Mouse (Mus musculus) intestine, embryonic 15.5 days (tissue): Measurements from ENCODE around the gene 4933427D14Rik. TPM values are rescaled to one million over a fixed set of nuclear protein-coding genes. Genes with fewer than 3 reads are reported as not detected.
A peak's percentile ranks its signal among the peaks of the same experiment; 100 is the strongest.

Source experiments
- ATAC-seq: fragments of 200-750 bp; cut with Nextera tagmentation; 2 replicates; pipeline ENCODE4 v1.8.0; 2017; ENCODE audit warnings: moderate TSS enrichment, moderate library complexity
- H3K27ac ChIP-seq: fragments of 300-500 bp; sonication (generic); 2 replicates; pipeline ENCODE4 v1.5.1; 2015; ENCODE audit warnings: mild to moderate bottlenecking, inconsistent platforms
- H3K27me3 ChIP-seq: fragments of 300-500 bp; sonication (generic); replicated peaks from 2 replicates; pipeline ENCODE4 v1.6.1; 2015; ENCODE audit warnings: inconsistent platforms
- H3K36me3 ChIP-seq: fragments of 300-500 bp; sonication (generic); 2 replicates; pipeline ENCODE4 v1.6.1; 2015; ENCODE audit warnings: inconsistent platforms
- H3K4me1 ChIP-seq: fragments of 300-500 bp; sonication (generic); replicated peaks from 2 replicates; pipeline ENCODE4 v1.6.1; 2015; ENCODE audit warnings: inconsistent platforms
- H3K4me2 ChIP-seq: fragments of 300-500 bp; sonication (generic); replicated peaks from 2 replicates; pipeline ENCODE4 v1.6.1; 2015; ENCODE audit warnings: mild to moderate bottlenecking, inconsistent platforms
- H3K4me3 ChIP-seq: fragments of 300-500 bp; sonication (generic); replicated peaks from 2 replicates; pipeline ENCODE4 v1.5.1; 2015; ENCODE audit warnings: inconsistent platforms
- H3K9ac ChIP-seq: fragments of 300-500 bp; sonication (generic); 2 replicates; pipeline ENCODE4 v1.6.1; 2015; ENCODE audit warnings: inconsistent platforms
- H3K9me3 ChIP-seq: fragments of 300-500 bp; sonication (generic); 2 replicates; pipeline ENCODE4 v1.6.1; 2016; ENCODE audit warnings: inconsistent platforms
- WGBS: fragments of 180-500 bp; shearing (Covaris S2); methylation state at CpG from one replicate; pipeline ENCODE4 v1.1.7; 2015; 5-methylcytosine and 5-hydroxymethylcytosine counted together
- polyA plus RNA-seq: library from polyadenylated mRNA; unstranded; fragments of >200 nt; fragmentation: Nextera tagmentation; extraction: Ambion mirVana; gene quantifications from 2 replicates; pipeline ENCODE4 v1.2.1, GENCODE M21; 2015

4933427D14Rik gene
- 12.7 and 15.2 TPM in 2 replicates for polyA plus RNA-seq

GRCm38 (mm10) chr11:72207204-72207833 is at the start of gene 4933427D14Rik, which contains the start of gene Txndc17:
TSS of gene 4933427D14Rik (minus strand) at chr11:72207459.
TSS of gene Txndc17 (plus strand) at chr11:72207547.
- H3K4me2 ChIP-seq, result peak within 1 kb of the TSS; percentile 92
- peak within 1 kb of the TSS; percentile 88 for H3K4me3 ChIP-seq
- no peaks in the 10 kb centered on the region for H3K27me3 ChIP-seq
- peak within 1 kb of the TSS; percentile 80 for H3K9ac ChIP-seq
- peak; percentile 97 for ATAC-seq
- H3K9me3 ChIP-seq, result no peaks in the 10 kb centered on the region
- peak within 1 kb of the TSS; percentile 69 for H3K27ac ChIP-seq
- WGBS, result under 1% methylated on average over 42 of the region's 42 CpGs
- H3K36me3 ChIP-seq, result peaks cover 14% of the 10 kb centered on the region; the same call in 1 of the 2 replicates
- H3K4me1 ChIP-seq, result peaks cover 18% of the 10 kb centered on the region

DNA sequence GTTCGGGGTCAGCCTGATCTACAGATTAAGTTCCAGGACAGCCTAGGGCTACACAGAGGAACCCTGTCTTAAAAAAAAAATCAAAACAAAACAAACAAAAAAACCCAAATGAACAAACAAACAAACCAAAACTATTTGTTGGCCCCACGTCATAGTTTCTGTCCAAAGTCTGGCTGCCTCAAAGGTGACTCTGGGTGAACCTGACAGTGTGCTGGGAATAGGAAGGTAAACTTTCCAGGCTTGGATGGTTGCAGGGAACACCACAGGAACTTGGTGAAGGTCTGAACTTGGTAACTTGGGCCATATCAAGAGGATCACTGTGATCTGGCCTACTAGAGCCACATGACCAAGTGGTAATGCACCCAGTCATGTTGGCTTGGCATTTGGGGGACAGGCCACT is 49.2 kb upstream of the 4933427D14Rik start:
- Histone ChIP-seq H3K27ac (no peak overlapping the region), H3K9me3 (no peaks in the 10 kb centered on the region), H3K9ac (no peak overlapping the region), H3K4me2 (no peak overlapping the region), H3K4me1 (no peaks in the 10 kb centered on the region), H3K27me3 (no peaks in the 10 kb centered on the region), H3K4me3 (no peak overlapping the region), H3K36me3 (no peaks in the 10 kb centered on the region)
- 69% methylated on average over 2 of the region's 2 CpGs for WGBS
- no peak for ATAC-seq

GRCm38 (mm10) chr11:72255629-72256028 is 48.4 kb upstream of the 4933427D14Rik start:
- no peak overlapping the region for H3K27ac ChIP-seq
- WGBS, result 87% methylated on average over 4 of the region's 4 CpGs
- H3K9me3 ChIP-seq, result no peaks in the 10 kb centered on the region
- H3K27me3 ChIP-seq, result peaks cover under 1% of the 10 kb centered on the region; the same call in 1 of the 2 replicates
- H3K4me2 ChIP-seq, result no peak overlapping the region
- no peak overlapping the region for H3K9ac ChIP-seq
- 0 out of 2 replicates have a peak, but pooled peaks have one; percentile 49 for ATAC-seq
- H3K4me1 ChIP-seq, result no peaks in the 10 kb centered on the region
- no peak overlapping the region for H3K4me3 ChIP-seq
- H3K36me3 ChIP-seq, result no peaks in the 10 kb centered on the region

- no peaks in the 10 kb centered on the region for H3K36me3 ChIP-seq
- no peaks in the 10 kb centered on the region for H3K9me3 ChIP-seq
- WGBS, result 82% methylated on average over 8 of the region's 8 CpGs
- H3K27ac ChIP-seq, result no peak overlapping the region
- H3K27me3 ChIP-seq, result peaks cover 1% of the 10 kb centered on the region; the same call in 1 of the 2 replicates
- no peak overlapping the region for H3K4me2 ChIP-seq
- H3K4me1 ChIP-seq, result no peaks in the 10 kb centered on the region
- no peak overlapping the region for H3K4me3 ChIP-seq
- ATAC-seq, result no peak
- H3K9ac ChIP-seq, result no peak overlapping the region
Measured at GRCm38 (mm10) chr11:72245196-72245753, 38.0 kb upstream of the 4933427D14Rik start.

DNA sequence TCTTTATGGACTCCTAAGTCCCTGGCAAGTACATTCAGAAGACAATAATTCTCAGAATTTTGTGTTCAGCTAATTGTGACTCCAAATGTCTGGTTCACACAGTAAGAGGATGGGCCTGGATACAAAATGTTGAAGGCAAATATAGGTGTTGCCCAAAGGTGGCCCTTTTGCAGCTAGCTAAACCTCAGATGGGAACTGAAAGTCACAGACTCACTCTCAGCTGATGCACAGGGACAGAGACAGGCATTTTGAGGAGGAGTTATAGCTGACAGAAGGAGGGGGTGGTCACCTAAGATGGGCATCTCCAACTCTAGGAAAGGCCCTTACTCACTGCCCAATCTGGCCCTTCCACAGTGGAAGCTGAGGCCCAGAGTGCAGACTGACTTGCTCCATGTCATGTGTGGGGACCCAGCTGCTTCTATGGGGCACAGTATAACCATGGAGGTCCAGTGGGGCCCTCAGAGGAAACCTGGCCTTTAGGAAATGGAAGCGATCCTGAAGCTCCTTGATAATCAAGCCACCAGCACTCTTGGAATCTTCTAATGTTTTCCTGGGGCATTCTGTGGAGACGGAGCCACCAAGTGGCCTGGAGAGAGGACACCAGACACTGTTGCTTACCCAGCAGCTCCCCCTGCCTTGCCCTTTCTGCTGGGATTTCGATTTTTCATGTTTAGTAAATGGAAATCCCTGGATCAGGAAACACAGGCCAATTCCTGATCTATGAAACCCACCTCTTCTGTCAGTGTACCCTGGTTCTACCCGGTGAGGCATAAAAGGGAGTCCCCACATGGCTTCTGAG is 33.0 kb upstream of the 4933427D14Rik start:
- no peak overlapping the region for H3K9ac ChIP-seq
- H3K4me1 ChIP-seq, result no peaks in the 10 kb centered on the region
- H3K9me3 ChIP-seq, result no peaks in the 10 kb centered on the region
- H3K36me3 ChIP-seq, result no peaks in the 10 kb centered on the region
- H3K4me3 ChIP-seq, result no peak overlapping the region
- no peak overlapping the region for H3K4me2 ChIP-seq
- no peak overlapping the region for H3K27ac ChIP-seq
- H3K27me3 ChIP-seq, result no peaks in the 10 kb centered on the region
- 72% methylated on average over 4 of the region's 4 CpGs for WGBS
- ATAC-seq, result no peak

DNA sequence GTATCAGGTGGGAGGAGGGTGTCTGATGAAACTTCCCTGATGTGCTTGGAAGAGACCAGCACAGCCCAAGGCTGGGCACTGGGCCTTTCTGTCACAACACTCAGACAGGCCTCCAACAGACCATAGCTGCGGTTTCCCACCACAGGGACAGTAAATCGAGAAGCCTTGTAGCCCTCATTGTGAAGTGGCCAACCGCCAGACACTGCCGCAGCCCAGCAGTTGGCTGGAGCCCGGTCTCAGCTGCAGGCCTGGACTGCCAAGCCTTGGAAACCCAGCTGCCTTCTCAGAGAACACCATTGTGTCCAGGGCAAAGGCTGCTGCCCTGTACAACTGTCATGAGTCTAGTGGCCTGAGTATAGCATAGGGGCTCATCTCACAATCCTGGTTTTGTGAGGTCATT is 26.8 kb upstream of the 4933427D14Rik start:
- no peaks in the 10 kb centered on the region for H3K36me3 ChIP-seq
- no peaks in the 10 kb centered on the region for H3K9me3 ChIP-seq
- H3K27me3 ChIP-seq, result no peaks in the 10 kb centered on the region
- no peak overlapping the region for H3K4me2 ChIP-seq
- no peak for ATAC-seq
- WGBS, result 59% methylated on average over 5 of the region's 5 CpGs
- no peak overlapping the region for H3K27ac ChIP-seq
- no peak overlapping the region for H3K9ac ChIP-seq
- no peaks in the 10 kb centered on the region for H3K4me1 ChIP-seq
- H3K4me3 ChIP-seq, result no peak overlapping the region

DNA sequence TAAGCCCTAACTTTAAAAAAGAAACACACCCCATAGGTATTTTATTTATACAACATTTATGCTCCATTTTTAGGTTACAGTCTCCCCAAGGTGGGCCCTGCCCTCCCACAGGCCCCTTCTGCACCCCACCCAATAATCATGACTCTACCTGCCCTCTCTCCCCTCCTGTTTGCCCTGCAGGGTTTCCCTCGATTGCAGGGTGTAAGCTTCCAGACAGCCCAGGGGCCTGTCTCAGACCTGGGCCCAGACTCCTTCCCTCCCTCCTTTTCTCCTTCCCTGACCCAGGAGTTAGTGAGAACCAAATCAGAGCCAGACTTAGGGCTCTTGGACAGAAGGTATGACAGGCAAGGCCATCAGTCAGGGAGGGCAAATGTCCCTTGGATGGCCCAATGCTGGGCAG is 25.7 kb upstream of the 4933427D14Rik start:
- Histone ChIP-seq H3K9ac (no peak overlapping the region), H3K4me2 (no peak overlapping the region), H3K27ac (no peak overlapping the region), H3K9me3 (no peaks in the 10 kb centered on the region), H3K4me3 (no peak overlapping the region), H3K27me3 (no peaks in the 10 kb centered on the region), H3K4me1 (no peaks in the 10 kb centered on the region), H3K36me3 (no peaks in the 10 kb centered on the region)
- WGBS, result 55% methylated on average over 1 of the region's 1 CpGs
- no peak for ATAC-seq

- Histone ChIP-seq H3K27me3 (no peaks in the 10 kb centered on the region), H3K9me3 (no peaks in the 10 kb centered on the region), H3K4me2 (no peak overlapping the region), H3K36me3 (no peaks in the 10 kb centered on the region), H3K9ac (no peak overlapping the region), H3K4me3 (no peak overlapping the region), H3K4me1 (no peaks in the 10 kb centered on the region), H3K27ac (no peak overlapping the region)
- no peak for ATAC-seq
- WGBS, result 82% methylated on average over 7 of the region's 7 CpGs
Measured at GRCm38 (mm10) chr11:72232068-72232467, 24.8 kb upstream of the 4933427D14Rik start.

DNA sequence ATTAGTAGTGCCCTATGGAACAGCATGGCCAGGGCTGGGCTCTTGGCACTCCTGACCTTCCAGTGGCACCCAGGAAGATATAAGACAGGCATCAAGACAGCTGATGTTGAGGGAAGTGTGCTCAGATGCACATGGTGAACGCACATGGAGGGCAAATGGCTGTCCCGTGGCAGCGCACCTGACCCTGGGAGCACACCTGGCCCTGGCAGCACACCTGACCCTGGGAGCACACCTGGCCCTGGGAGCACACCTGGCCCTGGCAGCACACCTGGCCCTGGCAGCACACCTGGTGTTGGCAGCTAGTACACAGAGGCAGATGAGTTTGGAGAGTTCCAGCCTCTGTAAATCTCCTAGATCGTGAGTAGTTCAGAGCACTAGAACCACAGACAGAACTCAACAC is 21.3 kb upstream of the 4933427D14Rik start:
- Histone ChIP-seq H3K4me3 (no peak overlapping the region), H3K27me3 (no peaks in the 10 kb centered on the region), H3K27ac (no peak overlapping the region), H3K9me3 (no peaks in the 10 kb centered on the region), H3K4me2 (no peak overlapping the region), H3K9ac (no peak overlapping the region), H3K36me3 (no peaks in the 10 kb centered on the region), H3K4me1 (no peaks in the 10 kb centered on the region)
- no peak for ATAC-seq
- WGBS, result 82% methylated on average over 4 of the region's 4 CpGs

GRCm38 (mm10) chr11:72226901-72227300 is 19.6 kb upstream of the 4933427D14Rik start:
- Histone ChIP-seq H3K36me3 (no peaks in the 10 kb centered on the region), H3K4me2 (no peak overlapping the region), H3K27ac (no peak overlapping the region), H3K4me1 (no peaks in the 10 kb centered on the region), H3K27me3 (no peaks in the 10 kb centered on the region), H3K9me3 (no peaks in the 10 kb centered on the region), H3K4me3 (no peak overlapping the region), H3K9ac (no peak overlapping the region)
- no peak for ATAC-seq
- WGBS, result 84% methylated on average over 6 of the region's 6 CpGs

- Histone ChIP-seq H3K9me3 (no peaks in the 10 kb centered on the region), H3K4me1 (no peaks in the 10 kb centered on the region), H3K4me2 (no peak overlapping the region), H3K27me3 (no peaks in the 10 kb centered on the region), H3K36me3 (no peaks in the 10 kb centered on the region), H3K9ac (no peak overlapping the region), H3K4me3 (no peak overlapping the region), H3K27ac (no peak overlapping the region; the same call in 1 of the 2 replicates)
- WGBS, result 70% methylated on average over 10 of the region's 10 CpGs
- ATAC-seq, result peak; percentile 23; the same call in 1 of the 2 replicates
Measured at GRCm38 (mm10) chr11:72226020-72226791, 18.9 kb upstream of the 4933427D14Rik start.

GRCm38 (mm10) chr11:72224865-72225264 is 17.6 kb upstream of the 4933427D14Rik start:
- no peaks in the 10 kb centered on the region for H3K4me1 ChIP-seq
- WGBS, result 10% methylated on average over 5 of the region's 5 CpGs
- no peaks in the 10 kb centered on the region for H3K27me3 ChIP-seq
- H3K4me2 ChIP-seq, result no peak overlapping the region
- H3K9ac ChIP-seq, result no peak overlapping the region
- no peak overlapping the region for H3K4me3 ChIP-seq
- no peak overlapping the region for H3K27ac ChIP-seq
- no peaks in the 10 kb centered on the region for H3K36me3 ChIP-seq
- H3K9me3 ChIP-seq, result no peaks in the 10 kb centered on the region
- peak; percentile 66 for ATAC-seq
